ENCODE assay signal across 9 mouse cellular contexts in genomic region chr6:72348411-72348810, GRCm38 (mm10). TPM values are rescaled to one million over a fixed set of nuclear protein-coding genes. Genes with fewer than 3 reads are reported as not detected.
DNase-seq lines count a peak whose midpoint lies in the region; ATAC-seq and TF ChIP-seq lines count a peak whose summit lies in the region.
"Had no signal": no experiment of that assay in that cellular context is flagged by ENCODE, and none has a peak within 500 bp of the region (broad histone marks: within the 10 kb centered on the region; RNA-seq: fewer than 3 reads in every experiment).

No protein-coding gene starts in this region.

- H3K4me1 ChIP-seq in erythroblast, embryonic 14.5 days (ENCODE audit: control insufficient read depth), result peaks cover 80% of the 10 kb centered on the region
- H3K4me1 ChIP-seq in E14TG2a.4 (replicated peaks; ENCODE audit: low read depth, low read length), result peaks cover 48% of the 10 kb centered on the region
- H3K4me1 ChIP-seq in heart, embryonic 15.5 days (replicated peaks), result peaks cover 54% of the 10 kb centered on the region
- peaks cover 76% of the 10 kb centered on the region for H3K4me1 ChIP-seq in liver, embryonic 12.5 days

- peaks cover 8% of the 10 kb centered on the region for H3K27me3 ChIP-seq in erythroblast, embryonic 14.5 days (ENCODE audit: control insufficient read depth)
- H3K27me3 ChIP-seq in E14TG2a.4 (ENCODE audit: insufficient read depth, low read length), result no peaks in the 10 kb centered on the region; the same call in 1 of the 2 replicates
- no peaks in the 10 kb centered on the region for H3K27me3 ChIP-seq in heart, embryonic 15.5 days
- H3K27me3 ChIP-seq in liver, embryonic 12.5 days (replicated peaks), result peaks cover 4% of the 10 kb centered on the region; the same call in 1 of the 2 replicates

- no peaks in the 10 kb centered on the region for H3K9me3 ChIP-seq in erythroblast, embryonic 14.5 days (ENCODE audit: control insufficient read depth, low read length)
- no peaks in the 10 kb centered on the region for H3K9me3 ChIP-seq in E14TG2a.4 (ENCODE audit: low read length)
- no peaks in the 10 kb centered on the region for H3K9me3 ChIP-seq in heart, embryonic 15.5 days (replicated peaks)
- H3K9me3 ChIP-seq in liver, embryonic 12.5 days (replicated peaks), result no peaks in the 10 kb centered on the region

- 73% methylated on average over 10 of the region's 10 CpGs for WGBS in heart, embryonic 15.5 days
- WGBS in liver, embryonic 12.5 days (ENCODE audit: insufficient replicate concordance), result 69% methylated on average over 10 of the region's 10 CpGs

- H3K4me2 ChIP-seq in heart, embryonic 15.5 days, result peak overlapping the region; percentile 73
- peak overlapping the region; percentile 92 for H3K4me2 ChIP-seq in liver, embryonic 12.5 days

- H3K36me3 ChIP-seq in erythroblast, embryonic 14.5 days (ENCODE audit: control insufficient read depth), result peaks cover 45% of the 10 kb centered on the region
- H3K36me3 ChIP-seq in E14TG2a.4 (ENCODE audit: insufficient read depth, low read length), result peaks cover 36% of the 10 kb centered on the region
- peaks cover 22% of the 10 kb centered on the region for H3K36me3 ChIP-seq in heart, embryonic 15.5 days
- H3K36me3 ChIP-seq in liver, embryonic 12.5 days, result peaks cover 33% of the 10 kb centered on the region

- H3K27ac ChIP-seq in heart, embryonic 15.5 days, result no peak overlapping the region
- H3K27ac ChIP-seq in liver, embryonic 12.5 days, result peak overlapping the region; percentile 93

- DNase-seq in right cerebral cortex, adult 2 months (ENCODE audit: low spot score in 2 of 2), result no peak
- DNase-seq in gastrocnemius, adult 18-20 months (ENCODE audit: low spot score), result no peak
- DNase-seq in right cerebral cortex, postnatal 14 days, result no peak

- no peak overlapping the region for H3K9ac ChIP-seq in heart, embryonic 15.5 days
- peak overlapping the region; percentile 96 for H3K9ac ChIP-seq in liver, embryonic 12.5 days

- no peak for ATAC-seq in erythroblast, adult 5-6 weeks (replicated peaks; ENCODE audit: low FRiP score, poor library complexity, severe bottlenecking)
- no peak for ATAC-seq in heart, embryonic 15.5 days (replicated peaks; ENCODE audit: insufficient number of reproducible peaks, insufficient read depth, low FRiP score, low read depth)
- ATAC-seq in liver, embryonic 12.5 days, result no peak

- no peak for TF ChIP-seq CTCF in E14TG2a.4 (conservative IDR thresholded peaks at IDR 0.05; ENCODE audit: low read length)

- H3K4me3 ChIP-seq in erythroblast, embryonic 14.5 days (replicated peaks), result peak overlapping the region; percentile 96
- H3K4me3 ChIP-seq in E14TG2a.4 (replicated peaks; ENCODE audit: low read length), result peak overlapping the region; percentile 88; the same call in 1 of the 2 replicates
- H3K4me3 ChIP-seq in heart, embryonic 15.5 days, result peak overlapping the region; percentile 85
- H3K4me3 ChIP-seq in liver, embryonic 12.5 days, result peak overlapping the region; percentile 95

RNA-seq across cellular contexts. Expression of gene 0610030E20Rik, which starts 1.3 kb away (rescaled TPM):
- polyA plus RNA-seq in erythroblast, embryonic 14.5 days (2012), result 0.74 and 1.3 TPM in 2 replicates
- total RNA-seq in erythroblast, adult 5-6 weeks (2015; ENCODE audit: low replicate concordance), result 9.2 and 11.5 TPM in 2 replicates
- 8.8 and 15.0 TPM in 2 replicates for total RNA-seq in erythroblast, adult 5-6 weeks (2017; ENCODE audit: low replicate concordance)
- polyA plus RNA-seq in heart, embryonic 15.5 days (2015; fragmentation: Nextera tagmentation; extraction: Ambion mirVana), result 15.6 and 20.0 TPM in 2 replicates
- polyA plus RNA-seq in liver, embryonic 12.5 days (2016; fragmentation: Nextera tagmentation; extraction: Ambion mirVana), result 17.5 and 17.8 TPM in 2 replicates
- total RNA-seq in gastrocnemius, adult 18-20 months (2021), result 1 to 10 TPM; 7.2 to 8.0 TPM

RNA-seq across cellular contexts. Expression of gene Usp39, which starts 3.4 kb away (rescaled TPM):
- polyA plus RNA-seq in erythroblast, embryonic 14.5 days (2012), result 2.5 and 3.5 TPM in 2 replicates
- total RNA-seq in erythroblast, adult 5-6 weeks (2015; ENCODE audit: low replicate concordance), result 25.4 and 28.0 TPM in 2 replicates
- total RNA-seq in erythroblast, adult 5-6 weeks (2017; ENCODE audit: low replicate concordance), result 27.8 and 34.2 TPM in 2 replicates
- polyA plus RNA-seq in heart, embryonic 15.5 days (2015; fragmentation: Nextera tagmentation; extraction: Ambion mirVana), result 25.3 and 28.0 TPM in 2 replicates
- polyA plus RNA-seq in liver, embryonic 12.5 days (2016; fragmentation: Nextera tagmentation; extraction: Ambion mirVana), result 68.0 and 72.6 TPM in 2 replicates
- 10 to 100 TPM; 17.9 to 20.2 TPM for total RNA-seq in gastrocnemius, adult 18-20 months (2021)

RNA-seq across cellular contexts. Expression of gene Tmem150a, which starts 6.8 kb away (rescaled TPM):
- 0.32 and 0.44 TPM in 2 replicates for polyA plus RNA-seq in erythroblast, embryonic 14.5 days (2012)
- 1.5 TPM in 1 of 2 replicates, not detected in the other for total RNA-seq in erythroblast, adult 5-6 weeks (2015; ENCODE audit: low replicate concordance)
- total RNA-seq in erythroblast, adult 5-6 weeks (2017; ENCODE audit: low replicate concordance), result 1.4 TPM in 1 of 2 replicates, not detected in the other
- polyA plus RNA-seq in heart, embryonic 15.5 days (2015; fragmentation: Nextera tagmentation; extraction: Ambion mirVana), result 11.1 and 12.8 TPM in 2 replicates
- polyA plus RNA-seq in liver, embryonic 12.5 days (2016; fragmentation: Nextera tagmentation; extraction: Ambion mirVana), result 32.2 and 33.1 TPM in 2 replicates
- total RNA-seq in gastrocnemius, adult 18-20 months (2021), result 10 to 100 TPM; 22.4 to 24.2 TPM
- total RNA-seq: common myeloid progenitor, adult 5-6 weeks had no signal

RNA-seq across cellular contexts. Expression of gene Rnf181, which starts 18.3 kb away (rescaled TPM):
- polyA plus RNA-seq in erythroblast, embryonic 14.5 days (2012), result 14.4 and 15.6 TPM in 2 replicates
- total RNA-seq in erythroblast, adult 5-6 weeks (2015; ENCODE audit: low replicate concordance), result 37.1 and 51.6 TPM in 2 replicates
- 44.0 and 47.3 TPM in 2 replicates for total RNA-seq in erythroblast, adult 5-6 weeks (2017; ENCODE audit: low replicate concordance)
- polyA plus RNA-seq in heart, embryonic 15.5 days (2015; fragmentation: Nextera tagmentation; extraction: Ambion mirVana), result 76.8 and 86.0 TPM in 2 replicates
- polyA plus RNA-seq in liver, embryonic 12.5 days (2016; fragmentation: Nextera tagmentation; extraction: Ambion mirVana), result 80.0 and 83.0 TPM in 2 replicates
- total RNA-seq in gastrocnemius, adult 18-20 months (2021), result 10 to 100 TPM; 27.0 to 27.6 TPM

RNA-seq across cellular contexts. Expression of gene Vamp5, which starts 31.9 kb away (rescaled TPM):
- 6.0 and 6.1 TPM in 2 replicates for polyA plus RNA-seq in erythroblast, embryonic 14.5 days (2012)
- total RNA-seq in erythroblast, adult 5-6 weeks (2015; ENCODE audit: low replicate concordance), result 55.7 and 57.1 TPM in 2 replicates
- 9.5 and 21.2 TPM in 2 replicates for total RNA-seq in erythroblast, adult 5-6 weeks (2017; ENCODE audit: low replicate concordance)
- 43.2 and 46.1 TPM in 2 replicates for polyA plus RNA-seq in heart, embryonic 15.5 days (2015; fragmentation: Nextera tagmentation; extraction: Ambion mirVana)
- 105 and 109 TPM in 2 replicates for polyA plus RNA-seq in liver, embryonic 12.5 days (2016; fragmentation: Nextera tagmentation; extraction: Ambion mirVana)
- 100 to 1,000 TPM; 107 to 121 TPM for total RNA-seq in gastrocnemius, adult 18-20 months (2021)
